Mouse (Mus musculus): ENCODE measurements around the gene Sycp3. TPM values are rescaled to one million over a fixed set of nuclear protein-coding genes. Genes with fewer than 3 reads are reported as not detected.

The Sycp3 gene
- total RNA-seq, 2 experiments from 2014 or later, result 0.25 TPM; not detected in 1

Other genes with a start within 250 kb of the Sycp3 start
- 1 to 10 TPM; 3.0 to 3.9 TPM for gene Dram1, start 80.5 kb upstream of the Sycp3 start, total RNA-seq (2021)
- gene Gnptab, start 80.4 kb upstream of the Sycp3 start, total RNA-seq (2021), result 10 to 100 TPM; 31.2 to 32.1 TPM
- gene Chpt1, start 44.5 kb downstream of the Sycp3 start, total RNA-seq (2021), result 100 to 1,000 TPM; 321 to 351 TPM
- under 1 TPM; 0.39 to 0.49 TPM for gene Mybpc1, start 145.6 kb downstream of the Sycp3 start, total RNA-seq (2021)
- under 1 TPM; 0.31 to 0.70 TPM for gene Spic, start 225.4 kb downstream of the Sycp3 start, total RNA-seq (2021)

Measured in heart, postnatal 36 days (tissue).